Mouse (Mus musculus) urinary bladder, postnatal 36 days (tissue): ENCODE results near the gene Dock8.

Experiments
- DNase-seq, 2 experiments: peaks; one replicate each; pipeline ENCODE4 v3.0.0; 2022; ENCODE audit warnings: low spot score in 2 of 2, mixed read lengths in 1 of 2

Dock8 gene

GRCm38 (mm10) chr19:25187681-25188080 is 188.3 kb downstream of the Dock8 start:
- DNase-seq: no peak

GRCm38 (mm10) chr19:25193751-25194150 is 194.4 kb downstream of the Dock8 start:
- DNase-seq: no peak

- no peak for DNase-seq
Observed at GRCm38 (mm10) chr19:25200081-25200860, 200.9 kb downstream of the Dock8 start.

- DNase-seq: no peak
Observed at GRCm38 (mm10) chr19:25203077-25203476, 203.7 kb downstream of the Dock8 start.

- no peak for DNase-seq
Observed at GRCm38 (mm10) chr19:25206969-25207368, 207.6 kb downstream of the Dock8 start.

GRCm38 (mm10) chr19:25207731-25208361 is 208.5 kb downstream of the Dock8 start:
- no peak for DNase-seq

GRCm38 (mm10) chr19:25208596-25209110 is 209.3 kb downstream of the Dock8 start:
- no peak for DNase-seq

- DNase-seq: peak in 1 of 2 experiments; percentile 23
Observed at GRCm38 (mm10) chr19:25220611-25221010, 221.3 kb downstream of the Dock8 start.

- DNase-seq: peak in 1 of 2 experiments; percentile 17
Observed at GRCm38 (mm10) chr19:25221964-25222640, 222.8 kb downstream of the Dock8 start.

- no peak for DNase-seq
Observed at GRCm38 (mm10) chr19:25230058-25230974, 231.0 kb downstream of the Dock8 start.

GRCm38 (mm10) chr19:25230975-25231334 is 231.6 kb downstream of the Dock8 start:
- no peak for DNase-seq

GRCm38 (mm10) chr19:25232032-25232431 is 232.7 kb downstream of the Dock8 start:
- DNase-seq: no peak

GRCm38 (mm10) chr19:25236596-25237491 is 237.5 kb downstream of the Dock8 start, which contains the start of gene Kank1:
Kank1 (plus strand) TSS chr19:25236975.
- DNase-seq: peak; percentile 49 to 67

GRCm38 (mm10) chr19:25237492-25238040 is 238.2 kb downstream of the Dock8 start:
- DNase-seq: peak; percentile 6 to 46

GRCm38 (mm10) chr19:25238121-25238520 is 238.8 kb downstream of the Dock8 start:
- DNase-seq: no peak

- no peak for DNase-seq
Observed at GRCm38 (mm10) chr19:25243566-25243965, 244.2 kb downstream of the Dock8 start.

GRCm38 (mm10) chr19:25246062-25246461 is 246.7 kb downstream of the Dock8 start:
- DNase-seq: no peak

GRCm38 (mm10) chr19:25247858-25248552 is 248.7 kb downstream of the Dock8 start:
- DNase-seq: no peak

- no peak for DNase-seq
Observed at GRCm38 (mm10) chr19:25249230-25249629, 249.9 kb downstream of the Dock8 start.
